Mouse (Mus musculus): ENCODE data around the gene Chst11. TPM values are rescaled to one million over a fixed set of nuclear protein-coding genes. Genes with fewer than 3 reads are reported as not detected.

The Chst11 gene
- polyA plus RNA-seq, 1 experiment: 12.1 TPM

DNA sequence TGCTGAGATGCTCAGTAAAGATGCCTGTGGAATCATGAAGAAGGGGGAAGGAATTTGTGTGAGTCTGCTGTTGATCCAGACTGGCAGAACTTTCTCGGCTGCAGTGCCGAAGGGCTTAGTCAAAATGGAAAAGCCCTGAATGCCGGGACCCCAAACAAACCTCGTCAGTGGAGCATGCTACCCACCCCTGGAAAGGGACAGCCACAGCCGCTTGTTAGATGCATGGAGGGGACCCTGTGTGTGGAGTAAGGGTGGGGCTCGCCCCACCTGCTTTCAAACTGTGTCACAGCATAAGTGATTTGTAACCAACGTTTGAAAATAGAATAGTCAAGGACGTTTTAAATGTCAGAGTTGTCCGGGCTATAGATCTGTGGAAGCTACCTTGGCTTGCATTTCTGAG, 181.0 kb downstream of the Chst11 start:
- no peak overlapping the region for H3K4me2 ChIP-seq (ENCODE audit: low read depth)
- H3K36me3 ChIP-seq (ENCODE audit: control insufficient read depth, insufficient read depth): no peaks in the 10 kb centered on the region
- H3K27me3 ChIP-seq (ENCODE audit: control insufficient read depth, insufficient read depth, insufficient read length): no peaks in the 10 kb centered on the region
- H3K4me3 ChIP-seq: no peak overlapping the region
- H3K79me2 ChIP-seq (ENCODE audit: control insufficient read depth, insufficient read depth): no peaks in the 10 kb centered on the region
- no peak overlapping the region for H3ac ChIP-seq (ENCODE audit: control insufficient read depth, insufficient read length)
- TF ChIP-seq MYOD1 (IDR thresholded peaks at IDR 0.05; ENCODE audit: control insufficient read depth in 1 of 3, insufficient read length in 2 of 3, low read depth in 2 of 3) (no peak), CEBPB (IDR thresholded peaks at IDR 0.05; ENCODE audit: insufficient read depth, poor library complexity, severe bottlenecking) (no peak), TCF12 (IDR thresholded peaks at IDR 0.05; ENCODE audit: insufficient read depth, poor library complexity, severe bottlenecking) (no peak), E2F4 (IDR thresholded peaks at IDR 0.05; ENCODE audit: insufficient read depth) (no peak), REST (IDR thresholded peaks at IDR 0.05; ENCODE audit: insufficient read depth, insufficient read length) (no peak), MYOG (IDR thresholded peaks at IDR 0.05; ENCODE audit: control insufficient read depth in 1 of 3, insufficient read depth in 1 of 3, insufficient read length in 2 of 3, low read depth in 2 of 3) (no peak), POLR2AphosphoS2 (IDR thresholded peaks at IDR 0.05; ENCODE audit: insufficient read length, low read depth) (no peak), MAX (IDR thresholded peaks at IDR 0.05; ENCODE audit: low read depth) (no peak), SRF (IDR thresholded peaks at IDR 0.05; ENCODE audit: control insufficient read depth, insufficient read length, low read depth) (no peak), TCF3 (IDR thresholded peaks at IDR 0.05; ENCODE audit: insufficient read length, low read depth) (no peak), POLR2A (IDR thresholded peaks at IDR 0.05; ENCODE audit: insufficient read length, low read depth) (no peak), USF1 (IDR thresholded peaks at IDR 0.05; ENCODE audit: low read depth) (no peak)

DNA sequence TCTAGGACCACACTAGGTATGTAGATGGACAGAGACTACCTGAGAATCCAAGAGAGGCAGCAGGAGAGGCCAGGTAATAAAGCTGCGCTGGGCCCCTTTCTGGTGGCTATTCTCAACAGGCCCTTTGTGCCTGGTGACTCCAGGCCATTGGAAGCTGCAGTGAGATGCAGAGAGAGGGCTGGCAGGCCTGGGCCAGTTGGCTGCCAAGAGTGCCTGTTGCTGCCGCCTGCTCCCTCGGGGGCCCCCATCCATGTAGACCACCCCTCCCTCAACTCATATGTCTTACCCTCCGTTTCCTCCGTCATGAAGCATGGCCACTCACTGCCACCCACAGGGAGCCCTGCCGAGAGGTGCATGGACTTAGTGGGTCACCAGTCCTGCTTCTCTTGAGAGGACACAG, 182.2 kb downstream of the Chst11 start:
- Histone ChIP-seq H3K36me3 (ENCODE audit: control insufficient read depth, insufficient read depth) (no peaks in the 10 kb centered on the region), H3K79me2 (ENCODE audit: control insufficient read depth, insufficient read depth) (no peaks in the 10 kb centered on the region), H3K27me3 (ENCODE audit: control insufficient read depth, insufficient read depth, insufficient read length) (no peaks in the 10 kb centered on the region), H3K4me3 (no peak overlapping the region), H3K4me2 (ENCODE audit: low read depth) (no peak overlapping the region), H3ac (ENCODE audit: control insufficient read depth, insufficient read length) (no peak overlapping the region)
- TF ChIP-seq TCF3 (IDR thresholded peaks at IDR 0.05; ENCODE audit: insufficient read length, low read depth) (no peak), MAX (IDR thresholded peaks at IDR 0.05; ENCODE audit: low read depth) (no peak), E2F4 (IDR thresholded peaks at IDR 0.05; ENCODE audit: insufficient read depth) (no peak), POLR2A (IDR thresholded peaks at IDR 0.05; ENCODE audit: insufficient read length, low read depth) (no peak), CEBPB (IDR thresholded peaks at IDR 0.05; ENCODE audit: insufficient read depth, poor library complexity, severe bottlenecking) (no peak), USF1 (IDR thresholded peaks at IDR 0.05; ENCODE audit: low read depth) (no peak), POLR2AphosphoS2 (IDR thresholded peaks at IDR 0.05; ENCODE audit: insufficient read length, low read depth) (no peak), SRF (IDR thresholded peaks at IDR 0.05; ENCODE audit: control insufficient read depth, insufficient read length, low read depth) (no peak), MYOD1 (IDR thresholded peaks at IDR 0.05; ENCODE audit: control insufficient read depth in 1 of 3, insufficient read length in 2 of 3, low read depth in 2 of 3) (no peak), TCF12 (IDR thresholded peaks at IDR 0.05; ENCODE audit: insufficient read depth, poor library complexity, severe bottlenecking) (no peak), REST (IDR thresholded peaks at IDR 0.05; ENCODE audit: insufficient read depth, insufficient read length) (no peak), MYOG (IDR thresholded peaks at IDR 0.05; ENCODE audit: control insufficient read depth in 1 of 3, insufficient read depth in 1 of 3, insufficient read length in 2 of 3, low read depth in 2 of 3) (no peak)

DNA sequence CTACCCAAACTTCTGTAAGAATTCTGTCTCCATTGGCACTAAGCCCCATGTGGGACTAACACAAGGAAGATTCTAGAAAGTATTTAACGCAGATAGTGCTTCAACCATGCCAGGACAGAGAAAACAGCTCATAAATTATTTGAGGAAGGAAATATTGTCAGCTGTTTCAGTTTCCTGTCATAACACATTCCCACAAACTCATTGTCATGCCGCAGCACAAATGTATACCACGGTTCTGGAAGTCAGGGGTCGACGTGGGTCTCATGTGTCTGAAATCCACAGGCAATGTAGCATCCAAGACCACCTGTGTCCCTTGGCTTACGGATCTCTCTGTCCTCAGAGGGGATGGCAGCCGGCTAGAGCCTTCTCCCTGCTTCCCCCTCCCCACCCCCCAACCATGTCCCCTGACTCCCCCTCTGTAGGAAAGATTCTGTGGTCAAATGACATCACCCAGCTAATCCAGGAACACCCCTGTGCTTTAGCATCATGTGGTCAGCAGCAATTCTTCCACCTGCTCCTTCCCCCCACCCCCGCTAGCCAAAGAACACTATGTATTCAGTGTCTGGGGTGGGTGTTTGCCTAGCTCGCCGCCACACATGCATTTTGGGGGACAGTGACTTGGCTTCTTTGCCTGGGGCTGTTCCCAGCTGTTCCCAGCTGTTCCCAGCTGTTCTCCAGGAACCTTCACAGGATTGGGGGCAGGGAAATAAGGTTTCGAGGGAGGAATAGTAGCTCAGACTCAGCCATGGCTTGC, 183.2 kb downstream of the Chst11 start:
- H3K4me2 ChIP-seq (ENCODE audit: low read depth): peak overlapping the region; percentile 37
- no peak overlapping the region for H3ac ChIP-seq (ENCODE audit: control insufficient read depth, insufficient read length)
- H3K4me3 ChIP-seq: no peak overlapping the region
- no peaks in the 10 kb centered on the region for H3K79me2 ChIP-seq (ENCODE audit: control insufficient read depth, insufficient read depth)
- no peaks in the 10 kb centered on the region for H3K27me3 ChIP-seq (ENCODE audit: control insufficient read depth, insufficient read depth, insufficient read length)
- peak; percentile 40 for TF ChIP-seq TCF3 (IDR thresholded peaks at IDR 0.05; ENCODE audit: insufficient read length, low read depth)
- peak; percentile 33 for TF ChIP-seq USF1 (IDR thresholded peaks at IDR 0.05; ENCODE audit: low read depth)
- no peak for TF ChIP-seq POLR2AphosphoS2 (IDR thresholded peaks at IDR 0.05; ENCODE audit: insufficient read length, low read depth)
- no peak for TF ChIP-seq SRF (IDR thresholded peaks at IDR 0.05; ENCODE audit: control insufficient read depth, insufficient read length, low read depth)
- peak in 2 of 3 experiments; percentile 90 to 93 for TF ChIP-seq MYOD1 (IDR thresholded peaks at IDR 0.05; ENCODE audit: control insufficient read depth in 1 of 3, insufficient read length in 2 of 3, low read depth in 2 of 3)
- no peak for TF ChIP-seq MAX (IDR thresholded peaks at IDR 0.05; ENCODE audit: low read depth)
- TF ChIP-seq TCF12 (IDR thresholded peaks at IDR 0.05; ENCODE audit: insufficient read depth, poor library complexity, severe bottlenecking): peak; percentile 69
- peak in 1 of 3 experiments; percentile 89 for TF ChIP-seq MYOG (IDR thresholded peaks at IDR 0.05; ENCODE audit: control insufficient read depth in 1 of 3, insufficient read depth in 1 of 3, insufficient read length in 2 of 3, low read depth in 2 of 3)
- TF ChIP-seq E2F4 (IDR thresholded peaks at IDR 0.05; ENCODE audit: insufficient read depth): no peak
- H3K36me3 ChIP-seq (ENCODE audit: control insufficient read depth, insufficient read depth): no peaks in the 10 kb centered on the region

DNA sequence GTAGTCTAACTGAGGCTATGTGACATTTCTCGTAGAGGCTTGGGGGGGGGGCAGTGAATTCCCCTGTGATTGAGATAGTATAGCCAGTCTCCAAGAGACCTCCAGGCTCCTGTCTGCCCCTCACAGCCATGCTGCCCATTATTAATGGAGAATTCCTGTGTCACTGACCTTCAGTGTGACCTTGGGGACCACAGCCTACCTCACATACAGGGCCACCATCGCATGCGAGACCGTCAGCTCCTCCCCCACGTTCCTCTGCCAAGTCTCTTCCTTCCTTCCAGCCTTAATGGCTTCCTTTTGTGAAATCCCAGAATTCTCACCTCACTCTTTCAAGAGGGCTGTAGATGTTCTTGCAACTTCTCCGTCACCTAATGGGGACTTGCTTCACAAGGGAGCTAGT, 184.3 kb downstream of the Chst11 start:
- no peak overlapping the region for H3K4me2 ChIP-seq (ENCODE audit: low read depth)
- no peaks in the 10 kb centered on the region for H3K36me3 ChIP-seq (ENCODE audit: control insufficient read depth, insufficient read depth)
- TF ChIP-seq REST (IDR thresholded peaks at IDR 0.05; ENCODE audit: insufficient read depth, insufficient read length) (no peak), POLR2A (IDR thresholded peaks at IDR 0.05; ENCODE audit: insufficient read length, low read depth) (no peak), TCF12 (IDR thresholded peaks at IDR 0.05; ENCODE audit: insufficient read depth, poor library complexity, severe bottlenecking) (no peak), TCF3 (IDR thresholded peaks at IDR 0.05; ENCODE audit: insufficient read length, low read depth) (no peak), POLR2AphosphoS2 (IDR thresholded peaks at IDR 0.05; ENCODE audit: insufficient read length, low read depth) (no peak), CEBPB (IDR thresholded peaks at IDR 0.05; ENCODE audit: insufficient read depth, poor library complexity, severe bottlenecking) (no peak)

More for the DNA sequence above, 184.3 kb downstream of the Chst11 start:
- H3K79me2 ChIP-seq (ENCODE audit: control insufficient read depth, insufficient read depth): no peaks in the 10 kb centered on the region
- H3ac ChIP-seq (ENCODE audit: control insufficient read depth, insufficient read length): no peak overlapping the region
- H3K27me3 ChIP-seq (ENCODE audit: control insufficient read depth, insufficient read depth, insufficient read length): no peaks in the 10 kb centered on the region
- no peak overlapping the region for H3K4me3 ChIP-seq

Data from myocyte (in vitro differentiated cells).